Mouse (Mus musculus) naive thymus-derived CD4-positive, alpha-beta T cell, adult 5 months (primary cell): ENCODE measurements around the gene Gm49320. TPM values are rescaled to one million over a fixed set of nuclear protein-coding genes. Genes with fewer than 3 reads are reported as not detected.

Source experiments
- polyA plus RNA-seq: library from polyadenylated mRNA; unstranded; fragments of 100-300 nt; shearing (Covaris generic); gene quantifications from one replicate; pipeline ENCODE4 v1.2.1, GENCODE M21; 2017

Gm49320 gene
- 0.71 TPM for polyA plus RNA-seq

DNA sequence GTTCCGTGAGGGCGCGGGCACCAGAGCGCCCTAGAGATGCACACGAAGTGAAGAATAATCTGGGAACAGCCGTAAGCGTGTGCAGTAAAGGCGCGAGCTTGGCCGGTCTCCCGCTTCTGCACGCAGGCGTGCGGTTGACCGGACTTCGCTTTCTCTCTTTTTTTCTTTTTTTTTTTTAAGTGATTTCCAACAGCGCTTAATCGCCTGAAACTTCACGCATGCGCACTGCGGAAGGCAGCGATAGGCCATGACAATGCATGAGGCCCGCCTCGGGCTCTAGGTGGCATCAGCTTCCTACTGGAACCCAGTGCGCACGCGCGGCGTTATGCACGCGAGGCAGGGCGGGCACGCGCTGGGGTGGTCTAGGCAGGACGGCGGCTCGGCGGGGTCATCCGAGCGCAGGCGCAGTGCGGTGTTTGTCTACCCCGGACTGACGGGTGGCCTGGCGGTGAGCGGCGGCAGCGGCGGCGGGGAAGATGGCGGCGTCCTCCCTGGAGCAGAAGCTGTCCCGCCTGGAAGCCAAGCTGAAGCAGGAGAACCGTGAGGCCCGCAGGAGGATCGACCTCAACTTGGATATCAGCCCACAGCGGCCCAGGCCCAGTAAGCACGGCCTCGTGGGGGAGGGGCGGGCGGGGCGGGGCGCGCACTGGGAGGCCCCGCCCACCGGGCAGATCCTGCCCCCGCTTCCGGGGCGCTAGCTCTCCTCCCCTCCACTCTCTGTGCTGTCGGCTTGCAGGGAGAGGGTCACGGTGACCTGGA is at the start of gene Gm49320, which contains the start of gene Map2k7:
Gene Gm49320 (plus strand): TSS at position 432 of the 759 bp plus-strand sequence.
Gene Map2k7 (plus strand): TSS at position 307 of the 759 bp plus-strand sequence.

DNA sequence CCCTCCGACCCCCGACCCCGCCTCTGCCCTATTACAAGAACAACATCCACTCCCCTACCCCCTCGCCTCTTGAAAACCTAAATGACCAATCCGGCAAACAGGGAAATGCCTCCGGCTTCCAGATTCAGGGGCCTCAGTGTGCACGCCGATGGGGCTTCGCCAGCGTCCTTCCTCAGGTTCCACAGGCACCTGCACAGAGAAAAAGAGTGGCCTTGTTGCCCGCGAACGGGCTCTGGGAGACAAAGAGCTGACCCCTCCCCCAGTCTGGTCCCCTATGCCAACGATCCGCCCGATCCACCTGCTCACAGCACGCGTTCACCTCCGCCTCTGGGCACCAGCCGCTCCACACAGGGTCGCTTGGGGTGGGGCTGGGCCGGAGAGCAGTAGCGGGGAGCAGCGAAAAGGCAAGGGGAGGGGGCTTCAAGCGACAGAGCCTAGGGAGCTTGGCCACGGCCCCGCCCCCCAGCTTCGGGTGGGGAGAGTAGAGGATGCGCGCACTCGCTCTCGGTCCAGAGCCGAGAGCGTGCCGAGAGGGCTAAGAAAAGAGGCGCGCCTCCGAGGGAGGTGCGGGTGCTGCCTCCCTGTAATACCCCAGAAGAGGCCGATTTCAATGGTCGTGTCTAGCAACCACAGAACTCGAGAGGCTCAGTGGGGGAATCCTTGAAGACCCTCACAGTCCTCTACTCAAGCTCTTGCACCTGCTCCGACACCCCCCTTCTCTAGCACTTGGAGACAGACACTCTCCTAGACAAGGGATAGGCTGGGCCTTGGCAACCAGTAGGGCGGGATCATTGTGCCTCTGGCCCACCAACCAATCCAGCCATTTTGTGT is 21.7 kb upstream of the Gm49320 start, which contains the start of gene Prr36:
Gene Prr36 (minus strand): TSS at position 669 of the 831 bp plus-strand sequence.

DNA sequence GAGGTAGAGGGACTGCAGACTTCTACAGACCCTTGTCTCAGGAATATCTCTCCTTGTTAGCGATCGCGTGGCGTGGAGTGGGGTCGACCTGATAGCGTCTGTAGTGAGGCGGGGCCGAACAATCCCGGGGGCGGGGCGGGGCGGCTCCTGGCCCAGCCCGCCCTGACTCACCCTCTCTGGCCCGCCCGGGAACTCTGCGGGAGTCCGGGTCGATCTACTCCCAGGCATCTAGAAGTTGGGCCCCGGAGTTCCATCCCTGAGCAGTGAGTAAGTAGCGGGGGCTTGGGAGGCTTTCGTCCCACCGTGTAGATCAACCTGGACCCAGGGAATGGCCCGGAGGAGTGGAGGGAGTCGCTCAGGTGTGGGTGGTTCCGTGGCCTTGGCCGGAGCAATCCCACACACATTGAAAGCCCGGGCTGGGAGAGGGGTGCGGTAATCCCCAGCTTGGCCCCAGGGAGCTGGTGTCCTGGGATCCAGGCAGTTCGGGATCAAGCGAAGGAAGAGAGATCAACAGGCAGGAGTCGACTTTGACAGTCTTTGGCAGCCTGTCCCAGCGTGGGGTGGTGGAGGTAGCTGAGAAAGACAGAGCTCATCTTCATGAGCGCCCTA is 11.8 kb upstream of the Gm49320 start, which contains the start of gene Lrrc8e:
Gene Lrrc8e (plus strand): TSS at position 89 of the 609 bp plus-strand sequence.

DNA sequence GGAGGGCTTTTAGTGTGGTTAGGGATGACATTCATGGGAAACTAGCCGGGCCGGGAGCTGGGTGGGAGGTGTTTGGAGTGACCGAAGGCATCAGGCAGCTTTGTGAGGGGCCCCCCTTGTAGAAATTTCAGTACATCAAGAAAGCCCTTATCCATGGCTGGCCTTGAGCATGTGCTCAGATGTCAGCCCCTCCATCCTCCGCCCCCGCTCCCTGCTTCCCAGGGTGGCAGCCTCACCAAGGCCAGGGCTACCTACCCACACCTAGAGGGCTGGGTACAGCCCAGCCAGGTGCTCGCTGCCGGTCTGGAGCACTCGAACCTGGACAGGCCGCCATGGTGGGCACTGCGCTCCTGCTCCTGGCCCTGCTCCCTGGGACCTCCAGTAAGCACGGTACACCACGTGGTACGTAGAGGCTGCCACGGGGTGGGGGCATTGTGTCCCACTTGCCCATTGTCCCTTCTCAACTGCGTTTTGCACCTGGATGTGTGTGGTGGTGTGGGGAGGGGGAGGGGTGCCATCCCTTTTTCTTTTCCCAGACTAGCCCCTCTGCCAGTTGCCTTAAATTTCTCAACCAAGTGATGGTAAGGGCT is 9.4 kb downstream of the Gm49320 start, which contains the start of gene Tgfbr3l:
Gene Tgfbr3l (plus strand): TSS at position 264 of the 590 bp plus-strand sequence.

DNA sequence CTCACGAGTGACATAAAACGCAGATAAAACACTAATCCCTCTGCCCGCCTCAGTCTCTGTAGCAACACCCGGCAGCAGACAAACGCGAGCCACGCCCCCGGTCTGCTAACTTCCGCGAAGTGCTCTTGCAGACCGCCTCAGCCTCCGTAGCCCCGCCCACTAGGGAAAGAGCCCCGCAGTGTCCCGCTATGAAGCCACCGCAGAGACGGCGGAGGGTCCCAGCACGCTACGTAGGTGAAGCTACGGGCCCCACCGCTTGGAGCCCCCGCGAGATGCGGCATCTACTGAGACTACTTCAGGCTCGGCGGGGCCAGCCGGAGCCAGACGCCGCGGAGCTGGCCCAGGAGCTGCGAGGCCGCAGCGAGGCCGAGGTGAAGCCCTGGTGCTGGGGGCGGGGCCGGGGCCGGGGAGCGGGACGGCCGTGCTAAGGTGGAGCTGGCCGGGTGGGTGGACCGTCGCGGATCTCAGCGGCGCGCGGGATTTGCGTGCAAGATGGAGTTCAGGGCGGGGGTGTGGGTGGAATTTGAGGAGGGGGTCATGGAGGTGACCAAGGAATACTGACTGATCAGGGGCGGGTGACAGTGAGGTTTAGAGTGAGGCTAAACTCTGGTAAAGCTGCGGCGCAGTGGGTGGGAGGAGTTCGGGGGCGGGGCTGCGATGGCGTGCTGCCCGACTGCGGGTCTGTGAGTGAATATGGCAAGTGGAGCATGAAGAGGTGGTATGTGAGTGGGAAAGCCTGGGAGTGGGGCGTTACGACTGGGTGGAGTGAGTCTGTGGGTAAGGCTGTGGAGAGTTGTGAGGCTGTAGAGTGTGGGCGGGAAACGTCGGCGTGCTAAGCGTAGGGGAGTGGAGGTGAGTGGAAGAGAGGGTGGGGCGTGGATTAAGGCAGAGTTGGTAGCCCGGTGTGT is 14.5 kb downstream of the Gm49320 start, which contains the start of gene Snapc2:
Gene Snapc2 (plus strand): TSS at position 147 of the 908 bp plus-strand sequence.

DNA sequence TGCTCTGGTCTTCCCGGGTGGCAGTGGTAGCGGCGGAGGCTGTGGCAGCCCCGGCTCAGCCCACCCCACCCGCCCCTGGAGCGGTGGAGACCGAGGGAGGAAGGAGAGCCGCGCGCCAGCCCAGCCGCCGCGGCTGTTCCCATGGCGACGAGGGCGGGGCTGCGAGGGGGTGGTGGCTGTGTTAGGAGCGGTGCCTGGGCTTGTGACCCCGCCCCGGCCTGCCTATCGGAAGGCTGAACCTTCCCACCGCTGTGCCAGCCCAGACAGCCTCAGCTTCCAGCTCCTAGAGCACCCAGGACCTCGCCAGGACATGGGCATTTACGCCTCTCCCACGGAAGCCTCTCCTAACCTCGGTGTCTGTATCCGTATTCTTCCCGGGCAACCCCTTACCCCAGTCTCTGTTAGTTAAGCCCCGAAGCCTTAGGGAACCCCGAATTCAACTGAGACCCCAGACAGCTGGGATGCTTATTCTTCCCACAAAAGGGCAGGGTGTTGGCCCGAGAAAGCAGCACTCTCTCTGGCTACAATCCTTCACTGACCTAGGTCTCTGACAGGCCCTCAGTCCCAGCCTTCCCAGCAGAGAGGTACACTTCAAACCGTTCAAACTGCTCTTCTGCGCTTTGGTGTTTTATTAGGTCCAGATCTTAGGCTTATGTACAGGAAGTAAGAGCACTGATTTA is 20.6 kb downstream of the Gm49320 start, which contains the start of gene Ctxn1:
Gene Ctxn1 (minus strand): TSS at position 150 of the 680 bp plus-strand sequence.

DNA sequence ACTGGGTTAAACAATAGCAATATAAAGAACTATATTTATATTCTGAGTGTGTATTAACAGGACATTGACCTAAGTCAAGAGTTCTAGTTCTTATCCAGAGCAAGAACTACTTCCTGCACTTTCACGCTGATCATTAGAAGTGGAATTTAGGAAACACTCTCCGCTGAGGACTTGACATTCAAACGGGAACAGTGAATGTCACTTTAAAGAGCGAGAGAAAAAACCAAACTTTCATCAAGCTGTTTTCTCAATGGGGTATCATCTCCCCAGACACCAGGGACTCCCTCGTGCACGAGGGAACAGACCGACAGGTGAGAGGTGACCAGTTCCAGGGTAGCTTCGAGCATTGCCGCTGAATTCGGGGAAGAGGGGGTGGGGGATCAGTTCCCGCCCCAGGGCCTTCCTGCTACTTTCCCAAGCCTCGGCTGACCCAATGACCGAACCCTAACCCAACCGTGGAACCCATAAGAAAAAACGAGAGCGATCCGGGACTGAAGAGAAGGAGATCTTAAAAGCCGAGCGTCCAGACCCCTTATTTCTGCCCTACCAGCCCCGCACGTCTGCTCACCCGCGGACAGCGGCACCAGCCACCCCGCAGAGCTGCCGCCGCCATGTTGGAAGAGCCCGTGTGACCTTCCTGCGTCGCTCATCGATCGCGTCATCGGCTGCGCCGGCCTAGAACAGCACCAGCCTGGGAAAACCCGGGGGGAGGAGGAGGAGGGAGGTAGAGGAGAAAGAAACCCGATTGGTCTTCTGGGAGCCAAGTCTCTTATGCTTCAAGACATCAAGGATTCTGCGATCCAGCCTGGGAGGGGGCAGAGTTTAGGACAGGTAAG is 36.8 kb downstream of the Gm49320 start, which contains the start of gene Timm44:
Gene Timm44 (minus strand): TSS at position 639 of the 836 bp plus-strand sequence.

Other genes starting within 250 kb of the Gm49320 start
- not detected for gene Cd209f, start 133.0 kb upstream of the Gm49320 start, polyA plus RNA-seq
- not detected for gene Cd209g, start 104.8 kb upstream of the Gm49320 start, polyA plus RNA-seq
- 16.8 TPM for gene Evi5l, start 72.3 kb upstream of the Gm49320 start, polyA plus RNA-seq
- not detected for gene Prr36, start 21.4 kb upstream of the Gm49320 start, polyA plus RNA-seq
- gene Lrrc8e, start 12.0 kb upstream of the Gm49320 start, polyA plus RNA-seq, result 0.12 TPM
- 120 TPM for gene Map2k7, start 125 bp upstream of the Gm49320 start, polyA plus RNA-seq
- 7.6 TPM for gene Tgfbr3l, start 9.3 kb downstream of the Gm49320 start, polyA plus RNA-seq
- gene Snapc2, start 14.2 kb downstream of the Gm49320 start, polyA plus RNA-seq, result 28.9 TPM
- gene Ctxn1, start 20.4 kb downstream of the Gm49320 start, polyA plus RNA-seq, result 0.39 TPM
- gene Timm44, start 37.0 kb downstream of the Gm49320 start, polyA plus RNA-seq, result 57.3 TPM
- gene Ccl25, start 86.3 kb downstream of the Gm49320 start, polyA plus RNA-seq, result 9.9 TPM
- gene Elavl1, start 86.5 kb downstream of the Gm49320 start, polyA plus RNA-seq, result 253 TPM